In genomic region chr11:58024671-58025070, GRCm38 (mm10) we compare ENCODE assay signal across 18 mouse cellular contexts. TPM values are rescaled to one million over a fixed set of nuclear protein-coding genes. Genes with fewer than 3 reads are reported as not detected.
DNase-seq lines count a peak whose midpoint lies in the region; ATAC-seq and TF ChIP-seq lines count a peak whose summit lies in the region.
"Had no signal": no experiment of that assay in that cellular context is flagged by ENCODE, and none has a peak within 500 bp of the region (broad histone marks: within the 10 kb centered on the region; RNA-seq: fewer than 3 reads in every experiment).

No protein-coding gene starts in this region.

- DNase-seq in frontal cortex, postnatal 14 days (ENCODE audit: low spot score in 2 of 2), result no peak
- peak; percentile 27 for DNase-seq in right cerebral cortex, adult 18-20 months
- no peak for DNase-seq in right cerebral cortex, postnatal 25 days
- DNase-seq in left cerebral cortex, adult 8-10 months (ENCODE audit: low spot score in 2 of 2), result no peak
- no peak for DNase-seq in ovary, postnatal 14 days (ENCODE audit: low spot score)
- DNase-seq in embryo, embryonic 10 days (ENCODE audit: low spot score), result no peak
- DNase-seq: B cell, adult 2 months; cerebellum, postnatal 14 days; gastrocnemius, postnatal 25 days; liver, postnatal 0 days; lung, postnatal 36 days; thymus, postnatal 4 days had no signal

- no peak for TF ChIP-seq CTCF in embryonic fibroblast, embryonic 13.5 days (IDR thresholded peaks at IDR 0.05; ENCODE audit: borderline replicate concordance, insufficient read depth, low read length)

- no peak for TF ChIP-seq POLR2A in embryonic fibroblast, embryonic 13.5 days (IDR thresholded peaks at IDR 0.05; ENCODE audit: low read depth, low read length)

- peaks cover 14% of the 10 kb centered on the region for H3K4me1 ChIP-seq in embryonic fibroblast, embryonic 13.5 days (ENCODE audit: control insufficient read depth, insufficient read depth, low read length)

- peak overlapping the region; percentile 51 for H3K27ac ChIP-seq in embryonic fibroblast, embryonic 13.5 days (ENCODE audit: insufficient read depth, low read length)
- H3K27ac ChIP-seq: embryonic facial prominence, embryonic 12.5 days; heart, embryonic 13.5 days; hindbrain, embryonic 10.5 days; midbrain, embryonic 15.5 days had no signal

- ATAC-seq in frontal cortex, adult (ENCODE audit: low TSS enrichment), result peak; percentile 69
- ATAC-seq: liver, postnatal 0 days; midbrain, embryonic 15.5 days had no signal

- no peak overlapping the region for H3K4me3 ChIP-seq in embryonic fibroblast, embryonic 13.5 days (ENCODE audit: insufficient read depth, low read length)
- H3K4me3 ChIP-seq: embryonic facial prominence, embryonic 12.5 days; heart, embryonic 13.5 days; hindbrain, embryonic 10.5 days; midbrain, embryonic 15.5 days had no signal

RNA-seq across cellular contexts. Expression of gene Larp1, which starts 15.8 kb away (rescaled TPM):
- polyA plus RNA-seq in embryonic fibroblast, embryonic 13.5 days (2011; ENCODE audit: insufficient read length, low read depth, missing spikeins), result 89.9 and 94.4 TPM in 2 replicates
- total RNA-seq in left cerebral cortex, adult 8-10 months (2022), result 10 to 100 TPM; 84.6 to 88.6 (median 86.9) TPM
